Mouse (Mus musculus) forebrain, embryonic 16.5 days (tissue): ENCODE data around the gene Astn2. TPM values are rescaled to one million over a fixed set of nuclear protein-coding genes. Genes with fewer than 3 reads are reported as not detected.

Experiments
- ATAC-seq: fragments of 200-750 bp; cut with Nextera tagmentation; 2 replicates; pipeline ENCODE4 v1.8.0; 2017; ENCODE audit warnings: mild to moderate bottlenecking, moderate library complexity
- H3K27ac ChIP-seq: fragments of 300-500 bp; sonication (generic); 2 replicates; pipeline ENCODE4 v1.5.1; 2014; ENCODE audit warnings: low read length, control low read depth
- H3K27me3 ChIP-seq: fragments of 300-500 bp; sonication (generic); replicated peaks from 2 replicates; pipeline ENCODE4 v1.6.1; 2014; ENCODE audit warnings: low read length; ENCODE audit not compliant: control insufficient read depth, insufficient read depth
- H3K36me3 ChIP-seq: fragments of 300-500 bp; sonication (generic); 2 replicates; pipeline ENCODE4 v1.6.1; 2014; ENCODE audit not compliant: control insufficient read depth, insufficient read depth
- H3K4me1 ChIP-seq: fragments of 300-500 bp; sonication (generic); replicated peaks from 2 replicates; pipeline ENCODE4 v1.6.1; 2014; ENCODE audit warnings: low read length; ENCODE audit not compliant: control insufficient read depth, insufficient read depth
- H3K4me2 ChIP-seq: fragments of 300-500 bp; sonication (generic); 2 replicates; pipeline ENCODE4 v1.6.1; 2014; ENCODE audit warnings: mild to moderate bottlenecking, low read length, control low read depth
- H3K4me3 ChIP-seq: fragments of 300-500 bp; sonication (generic); replicated peaks from 2 replicates; pipeline ENCODE4 v1.5.1; 2014; ENCODE audit warnings: mild to moderate bottlenecking, low read length, control low read depth
- H3K9ac ChIP-seq: fragments of 300-500 bp; sonication (generic); replicated peaks from 2 replicates; pipeline ENCODE4 v1.6.1; 2014; ENCODE audit warnings: low read depth, low read length, control low read depth
- H3K9me3 ChIP-seq: fragments of 300-500 bp; sonication (generic); 2 replicates; pipeline ENCODE4 v1.6.1; 2016; ENCODE audit warnings: low read length; ENCODE audit not compliant: control insufficient read depth
- WGBS: fragments of 180-500 bp; shearing (Covaris S2); extraction: QIAGEN DNeasy Blood & Tissue Kit; methylation state at CpG from one replicate; pipeline ENCODE4 v1.1.7; 2014; 5-methylcytosine and 5-hydroxymethylcytosine counted together
- polyA plus RNA-seq: library from polyadenylated mRNA; unstranded; fragments of >200 nt; fragmentation: Nextera tagmentation; extraction: Ambion mirVana; gene quantifications from 2 replicates; pipeline ENCODE4 v1.2.1, GENCODE M21; 2015

Gene Astn2
- polyA plus RNA-seq, 1 experiment from 2014 or later, result 1.5 TPM

DNA sequence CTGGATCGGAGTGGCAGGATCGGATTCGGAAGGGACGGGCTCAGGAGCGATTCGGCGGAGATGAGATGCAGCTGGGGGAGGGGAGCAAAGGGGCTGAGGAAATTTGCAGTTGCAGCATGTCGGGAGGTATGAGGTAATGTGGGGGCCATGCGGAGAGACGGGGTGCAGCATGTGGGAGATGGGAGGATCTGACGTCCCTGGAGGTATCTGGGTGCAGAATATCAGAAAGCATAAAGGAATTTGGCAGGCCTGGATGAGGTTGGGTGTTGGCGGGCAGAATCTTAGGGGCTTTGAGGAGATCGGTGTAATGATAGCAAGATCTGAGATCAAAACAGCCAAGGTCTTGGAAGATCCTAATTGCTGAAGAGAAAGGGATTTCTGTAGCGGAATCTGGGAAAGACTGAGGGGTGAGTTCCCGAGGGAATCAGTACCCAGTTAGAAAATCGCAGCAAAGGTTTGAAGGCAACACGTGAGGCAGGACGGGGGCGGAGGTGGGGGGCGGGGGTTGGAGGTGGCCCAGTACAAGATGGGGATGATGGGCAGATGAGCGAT lies 799.2 kb downstream of the Astn2 start:
- under 1% methylated on average over 21 of the region's 21 CpGs for WGBS
- peak; percentile 88 for ATAC-seq

DNA sequence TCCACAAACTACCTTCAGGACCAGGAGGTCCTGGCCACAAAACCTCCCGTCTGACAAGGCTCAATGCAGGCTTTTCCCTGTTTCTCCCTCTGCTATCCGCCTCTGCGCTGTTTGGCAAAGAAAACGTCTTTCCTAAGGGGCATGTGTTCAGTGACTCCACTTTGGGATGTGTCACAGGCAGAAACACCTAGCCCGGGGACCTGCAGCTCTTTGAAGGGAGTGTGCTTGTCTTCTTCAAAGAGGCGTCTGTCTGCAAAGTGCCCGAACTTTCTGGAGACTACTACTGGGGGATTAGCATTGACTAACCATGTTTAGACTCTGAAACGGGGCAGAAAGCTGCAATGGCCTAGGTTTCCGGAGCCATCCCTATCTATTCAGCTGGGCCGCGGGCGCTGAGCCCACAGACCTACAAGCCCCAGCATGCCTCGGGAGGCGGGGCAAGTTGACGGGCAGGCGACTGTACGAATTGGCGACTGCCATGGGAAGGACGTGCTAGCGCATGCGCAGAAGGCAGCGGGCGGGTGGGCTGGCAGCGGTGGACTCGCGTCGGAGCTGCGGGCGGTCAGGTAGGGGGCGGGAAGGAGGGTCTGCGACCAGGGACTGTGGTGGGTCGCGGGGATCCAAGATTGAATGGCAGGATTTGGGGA lies 799.8 kb downstream of the Astn2 start, which contains the start of gene Trim32:
Gene Trim32 (plus strand): TSS at position 483 of the 647 bp plus-strand sequence.
- ATAC-seq, result peak; percentile 97
- peak within 1 kb of the TSS; percentile 83 for H3K9ac ChIP-seq
- H3K9me3 ChIP-seq, result no peaks in the 10 kb centered on the region
- WGBS, result 3% methylated on average over 33 of the region's 33 CpGs
- peaks cover 24% of the 10 kb centered on the region for H3K4me1 ChIP-seq
- H3K27me3 ChIP-seq, result no peaks in the 10 kb centered on the region
- peak within 1 kb of the TSS; percentile 78 for H3K27ac ChIP-seq
- peak within 1 kb of the TSS; percentile 64 for H3K4me3 ChIP-seq
- peak within 1 kb of the TSS; percentile 75 for H3K4me2 ChIP-seq
- no peaks in the 10 kb centered on the region for H3K36me3 ChIP-seq

More for the DNA sequence above, 799.2 kb downstream of the Astn2 start:
- Histone ChIP-seq H3K27me3 (no peaks in the 10 kb centered on the region), H3K27ac (peak overlapping the region; percentile 78), H3K4me3 (peak overlapping the region; percentile 64), H3K9ac (peak overlapping the region; percentile 83), H3K4me2 (peak overlapping the region; percentile 75), H3K4me1 (peaks cover 28% of the 10 kb centered on the region), H3K9me3 (no peaks in the 10 kb centered on the region), H3K36me3 (no peaks in the 10 kb centered on the region)

DNA sequence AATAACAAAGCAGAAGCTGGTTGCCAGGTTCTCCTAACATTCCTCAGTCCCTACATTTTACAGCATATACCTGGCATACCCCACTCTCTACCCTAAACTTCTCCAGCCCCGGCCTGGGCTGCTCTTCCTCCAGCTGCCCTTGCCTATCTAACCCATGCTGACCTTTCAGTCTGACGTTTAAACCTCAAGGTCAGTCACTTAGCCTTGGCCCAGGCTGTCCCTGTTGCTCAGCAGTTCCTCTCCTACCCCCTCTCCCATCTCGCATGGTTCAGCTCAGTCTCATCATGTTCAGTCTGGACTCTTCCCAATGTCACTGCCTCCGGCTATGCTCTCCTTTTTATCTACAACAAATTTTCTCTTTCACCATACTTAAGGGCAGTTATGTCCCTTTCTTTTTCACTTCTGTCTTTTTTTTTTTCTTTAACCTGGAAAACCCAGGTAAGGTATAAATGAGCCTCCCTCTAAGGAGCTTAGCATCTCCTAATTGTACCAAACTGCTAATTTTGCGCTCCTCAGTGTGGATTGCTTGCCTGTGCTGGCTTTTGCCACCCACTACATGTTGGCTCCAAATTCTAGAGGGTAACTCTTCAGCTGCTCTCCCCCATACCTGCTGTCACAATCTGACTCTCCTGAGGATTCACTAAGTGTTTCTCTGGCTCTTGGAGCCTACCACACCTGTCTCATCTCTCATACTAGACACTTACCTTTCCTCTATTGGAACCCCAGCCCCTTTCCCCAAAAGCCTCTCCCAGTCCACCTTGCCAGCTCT lies 809.6 kb downstream of the Astn2 start:
- no peak overlapping the region for H3K4me2 ChIP-seq
- ATAC-seq, result no peak
- no peak overlapping the region for H3K9ac ChIP-seq
- H3K9me3 ChIP-seq, result no peaks in the 10 kb centered on the region
- H3K27me3 ChIP-seq, result no peaks in the 10 kb centered on the region
- 80% methylated on average over 5 of the region's 5 CpGs for WGBS
- H3K36me3 ChIP-seq, result no peaks in the 10 kb centered on the region
- no peaks in the 10 kb centered on the region for H3K4me1 ChIP-seq
- no peak overlapping the region for H3K4me3 ChIP-seq
- no peak overlapping the region for H3K27ac ChIP-seq

DNA sequence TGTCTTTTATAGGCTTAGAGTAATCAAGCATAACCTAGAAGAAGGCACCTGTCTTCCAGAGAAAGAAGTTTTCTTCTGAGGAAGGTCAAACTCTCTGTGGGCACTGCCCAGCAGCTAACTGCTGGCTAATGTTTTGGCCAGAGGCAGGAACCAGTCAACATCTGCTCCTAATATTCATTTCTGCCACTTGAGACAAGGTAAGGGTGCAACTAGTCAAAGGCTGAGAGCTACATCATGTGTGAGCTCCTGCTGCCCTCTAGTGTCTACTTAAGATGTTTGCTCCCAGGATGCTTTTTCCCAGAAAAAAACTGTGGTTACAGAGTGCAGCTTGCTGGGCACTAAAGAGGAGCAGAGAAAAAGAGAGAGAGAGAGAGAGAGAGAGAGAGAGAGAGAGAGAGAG lies 814.6 kb downstream of the Astn2 start:
- no peaks in the 10 kb centered on the region for H3K36me3 ChIP-seq
- H3K4me3 ChIP-seq, result no peak overlapping the region
- no peak overlapping the region for H3K9ac ChIP-seq
- no peak overlapping the region for H3K4me2 ChIP-seq
- ATAC-seq, result peak; percentile 74
- no peaks in the 10 kb centered on the region for H3K4me1 ChIP-seq
- no peaks in the 10 kb centered on the region for H3K9me3 ChIP-seq
- no peak overlapping the region for H3K27ac ChIP-seq
- H3K27me3 ChIP-seq, result no peaks in the 10 kb centered on the region

DNA sequence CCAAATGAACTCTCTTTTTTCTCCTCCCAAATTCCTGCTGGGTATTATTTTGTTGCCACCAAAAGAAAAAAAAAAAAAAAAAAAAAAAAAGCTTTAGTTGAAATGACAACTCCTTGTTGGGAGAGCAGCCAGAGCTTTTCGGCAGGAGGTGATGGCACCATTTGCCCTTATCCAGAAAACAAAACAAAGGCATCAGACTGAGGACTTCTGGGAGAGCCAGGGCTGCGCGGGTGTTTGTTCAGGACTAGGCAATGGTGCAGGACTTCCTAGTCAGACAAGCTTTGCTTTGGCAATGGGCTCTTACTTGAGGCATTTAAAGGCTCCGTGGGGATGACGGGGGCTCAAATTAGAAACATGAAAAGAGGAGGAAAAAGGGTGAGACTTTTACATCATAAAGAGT lies 817.5 kb downstream of the Astn2 start:
- Histone ChIP-seq H3K4me3 (no peak overlapping the region), H3K9ac (no peak overlapping the region), H3K36me3 (no peaks in the 10 kb centered on the region), H3K4me2 (no peak overlapping the region), H3K9me3 (no peaks in the 10 kb centered on the region), H3K4me1 (no peaks in the 10 kb centered on the region), H3K27me3 (no peaks in the 10 kb centered on the region), H3K27ac (no peak overlapping the region)
- ATAC-seq, result peak; percentile 42; the same call in 1 of the 2 replicates
- 16% methylated on average over 5 of the region's 5 CpGs for WGBS

DNA sequence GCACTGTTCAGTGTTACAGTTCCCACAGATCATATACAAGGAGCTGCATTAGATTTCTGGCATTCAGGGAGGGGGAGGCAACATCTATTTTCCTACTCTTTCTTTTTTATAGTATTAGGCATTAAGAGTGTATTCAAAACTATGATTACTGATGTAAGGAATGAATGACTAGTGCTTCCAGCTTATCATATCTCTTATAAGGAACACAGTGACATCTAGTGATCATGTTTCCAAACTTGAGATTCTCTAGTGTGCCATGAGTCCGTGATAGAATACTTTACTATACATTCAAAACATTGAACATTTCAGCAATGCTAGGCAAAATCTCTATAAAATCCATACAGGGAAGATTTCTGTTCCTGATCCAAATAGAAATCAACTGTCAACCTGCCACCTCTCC lies 824.2 kb downstream of the Astn2 start:
- WGBS, result 72% methylated on average over 1 of the region's 1 CpGs

DNA sequence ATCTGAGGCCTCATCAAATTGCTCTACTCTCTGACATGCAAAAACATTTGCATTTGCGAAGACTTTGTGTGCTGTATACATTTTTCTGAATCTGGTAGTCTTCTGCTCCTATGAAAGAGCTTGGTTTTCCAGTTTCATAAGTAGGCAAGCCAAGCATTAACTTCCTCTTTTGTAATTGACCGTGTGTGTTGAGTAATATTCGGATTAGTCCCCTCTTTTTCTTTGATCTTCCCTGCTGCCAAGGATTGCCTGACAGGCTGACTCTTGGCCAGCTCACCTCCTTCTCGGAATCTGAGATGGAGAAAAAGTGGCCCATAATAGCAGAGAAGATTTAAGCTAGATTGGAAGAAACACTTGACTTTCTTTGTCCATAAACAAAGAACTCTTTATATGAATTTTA lies 838.9 kb downstream of the Astn2 start:
- Histone ChIP-seq H3K4me3 (no peak overlapping the region), H3K27me3 (no peaks in the 10 kb centered on the region), H3K4me2 (no peak overlapping the region), H3K4me1 (0 out of 2 replicates have a peak, but pooled peaks cover 2% of the 10 kb centered on the region), H3K36me3 (no peaks in the 10 kb centered on the region), H3K9me3 (no peaks in the 10 kb centered on the region), H3K27ac (no peak overlapping the region), H3K9ac (no peak overlapping the region)
- ATAC-seq, result no peak
- WGBS, result 44% methylated on average over 4 of the region's 4 CpGs

More for the DNA sequence above, 824.2 kb downstream of the Astn2 start:
- Histone ChIP-seq H3K27ac (no peak overlapping the region), H3K4me3 (no peak overlapping the region), H3K9me3 (no peaks in the 10 kb centered on the region), H3K4me1 (no peaks in the 10 kb centered on the region), H3K36me3 (no peaks in the 10 kb centered on the region), H3K4me2 (no peak overlapping the region), H3K9ac (no peak overlapping the region), H3K27me3 (no peaks in the 10 kb centered on the region)
- no peak for ATAC-seq

DNA sequence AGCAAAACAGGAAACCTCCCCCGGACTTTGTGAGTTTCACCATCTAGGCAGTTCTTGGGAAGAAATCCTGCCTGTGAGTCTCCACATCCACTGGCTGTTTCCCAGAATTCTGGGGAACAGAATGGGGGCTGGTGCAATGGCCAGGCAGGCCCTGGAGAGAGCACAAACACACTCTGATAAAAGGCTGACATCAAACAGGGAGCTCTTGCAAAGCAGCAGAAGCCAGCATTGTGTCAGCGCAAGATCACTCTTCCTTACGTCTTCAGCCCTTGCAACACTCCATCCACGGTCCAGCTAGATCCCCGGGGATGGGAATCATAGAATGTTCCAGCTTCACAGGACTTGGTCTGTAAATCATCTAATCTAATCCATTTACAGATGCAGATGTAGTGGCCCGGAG lies 855.9 kb downstream of the Astn2 start:
- Histone ChIP-seq H3K9ac (no peak overlapping the region), H3K9me3 (no peaks in the 10 kb centered on the region), H3K27ac (no peak overlapping the region), H3K4me3 (no peak overlapping the region), H3K27me3 (no peaks in the 10 kb centered on the region), H3K4me1 (no peaks in the 10 kb centered on the region), H3K4me2 (no peak overlapping the region), H3K36me3 (no peaks in the 10 kb centered on the region)
- 82% methylated on average over 6 of the region's 6 CpGs for WGBS
- no peak for ATAC-seq

DNA sequence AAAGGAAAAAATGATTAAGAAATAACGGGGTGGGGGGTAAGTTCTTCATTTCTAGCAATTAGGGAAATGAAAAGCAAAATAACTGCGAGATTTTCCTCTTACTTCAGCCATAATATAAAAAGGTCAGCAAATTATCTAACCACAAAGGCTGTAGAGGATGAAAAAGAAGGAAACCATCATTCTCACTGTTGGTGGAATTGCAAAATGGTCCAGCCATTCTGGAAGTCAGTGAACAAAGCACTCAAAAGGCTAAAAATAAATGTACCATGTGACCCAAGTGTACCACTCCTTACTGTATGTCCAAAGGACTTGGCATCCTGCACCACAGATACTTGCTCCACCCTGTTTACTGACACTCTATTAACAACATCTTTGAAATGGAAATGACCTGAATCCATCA lies 858.8 kb downstream of the Astn2 start:
- Histone ChIP-seq H3K4me2 (no peak overlapping the region), H3K9me3 (no peaks in the 10 kb centered on the region), H3K27ac (no peak overlapping the region), H3K9ac (no peak overlapping the region), H3K27me3 (no peaks in the 10 kb centered on the region), H3K36me3 (no peaks in the 10 kb centered on the region), H3K4me3 (no peak overlapping the region), H3K4me1 (no peaks in the 10 kb centered on the region)
- no peak for ATAC-seq
- WGBS, result 78% methylated on average over 2 of the region's 2 CpGs
